Mouse (Mus musculus) limb, embryonic 13.5 days (tissue): ENCODE measurements at regions not wholly inside any gene's neighbourhood (a gene's known extent, or its start where the extent isn't known, plus 50 kb on each side); places are given as distances from the start of the nearest gene placed in this dataset.

ENCODE experiments used
- ATAC-seq: fragments of 200-750 bp; cut with Nextera tagmentation; 2 replicates; pipeline ENCODE4 v1.8.0; 2017; ENCODE audit warnings: low read depth, moderate number of reproducible peaks, moderate TSS enrichment; ENCODE audit not compliant: low FRiP score
- H3K27ac ChIP-seq: fragments of 300-500 bp; sonication (generic); 2 replicates; pipeline ENCODE4 v1.5.1; 2015; ENCODE audit warnings: inconsistent platforms, mild to moderate bottlenecking, moderate library complexity
- H3K27me3 ChIP-seq: fragments of 300-500 bp; sonication (generic); 2 replicates; pipeline ENCODE4 v1.6.1; 2015; ENCODE audit warnings: mild to moderate bottlenecking, inconsistent platforms
- H3K36me3 ChIP-seq: fragments of 300-500 bp; sonication (generic); 2 replicates; pipeline ENCODE4 v1.6.1; 2015; ENCODE audit warnings: inconsistent platforms, mild to moderate bottlenecking, moderate library complexity
- H3K4me1 ChIP-seq: fragments of 300-500 bp; sonication (generic); 2 replicates; pipeline ENCODE4 v1.6.1; 2015; ENCODE audit warnings: inconsistent platforms
- H3K4me2 ChIP-seq: fragments of 300-500 bp; sonication (generic); replicated peaks from 2 replicates; pipeline ENCODE4 v1.6.1; 2015; ENCODE audit warnings: inconsistent platforms, mild to moderate bottlenecking, moderate library complexity
- H3K4me3 ChIP-seq: fragments of 300-500 bp; sonication (generic); 2 replicates; pipeline ENCODE4 v1.5.1; 2015; ENCODE audit warnings: moderate library complexity, mild to moderate bottlenecking, inconsistent platforms
- H3K9ac ChIP-seq: fragments of 300-500 bp; sonication (generic); 2 replicates; pipeline ENCODE4 v1.6.1; 2015; ENCODE audit warnings: mild to moderate bottlenecking, inconsistent platforms
- H3K9me3 ChIP-seq: fragments of 300-500 bp; sonication (generic); 2 replicates; pipeline ENCODE4 v1.6.1; 2016; ENCODE audit warnings: inconsistent platforms
- WGBS: fragments of 180-500 bp; shearing (Covaris S2); methylation state at CpG from one replicate; pipeline ENCODE4 v1.1.7; 2015; 5-methylcytosine and 5-hydroxymethylcytosine counted together

DNA sequence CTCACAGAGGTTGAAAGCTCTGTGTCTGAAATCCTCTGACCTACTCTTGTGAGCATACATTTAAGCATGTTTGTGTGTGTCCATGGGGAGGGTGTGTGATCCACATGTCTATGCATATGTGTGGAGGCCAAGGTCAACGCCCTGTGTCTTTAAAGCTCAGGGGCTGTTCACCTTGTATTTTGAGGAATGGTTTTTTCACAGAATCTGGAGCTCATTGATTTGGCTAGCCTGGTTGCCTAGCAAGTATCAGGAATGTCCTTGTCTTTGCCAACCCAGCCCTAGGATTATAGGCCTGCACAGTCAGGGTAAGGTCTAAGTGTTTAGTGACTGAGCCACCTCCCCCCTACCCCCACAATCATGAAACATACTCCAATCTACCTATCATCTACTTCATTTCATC, 394.0 kb upstream of the Plxna2 start:
- WGBS, result 88% methylated on average over 1 of the region's 1 CpGs
- Histone ChIP-seq H3K4me1 (0 out of 2 replicates have a peak, but pooled peaks cover 9% of the 10 kb centered on the region), H3K9ac (no peak overlapping the region), H3K4me2 (no peak overlapping the region), H3K36me3 (no peaks in the 10 kb centered on the region), H3K27me3 (peaks cover 7% of the 10 kb centered on the region; the same call in 1 of the 2 replicates), H3K4me3 (no peak overlapping the region), H3K27ac (no peak overlapping the region), H3K9me3 (no peaks in the 10 kb centered on the region)
- ATAC-seq, result no peak

DNA sequence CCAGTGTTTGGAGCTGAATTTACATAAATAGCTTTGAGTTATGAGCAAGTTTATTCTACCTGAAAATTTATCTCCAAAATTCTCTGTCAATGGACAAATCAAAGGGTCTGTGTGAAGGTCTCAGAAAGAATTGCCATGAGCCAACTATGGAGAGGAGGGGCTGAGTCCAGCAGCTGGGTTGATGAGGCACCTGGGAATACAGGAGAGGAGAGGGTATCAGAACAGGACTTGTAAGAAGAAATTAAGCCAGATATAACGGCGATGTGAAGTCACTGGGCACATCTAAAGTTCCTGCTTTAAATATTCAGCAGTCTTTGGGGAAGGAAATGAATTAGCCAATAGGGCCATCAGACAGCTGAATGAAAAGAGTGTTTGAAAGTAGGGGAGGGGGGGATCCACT, 394.4 kb upstream of the Plxna2 start:
- Histone ChIP-seq H3K4me2 (no peak overlapping the region), H3K4me1 (0 out of 2 replicates have a peak, but pooled peaks cover 9% of the 10 kb centered on the region), H3K27ac (no peak overlapping the region), H3K9me3 (no peaks in the 10 kb centered on the region), H3K36me3 (no peaks in the 10 kb centered on the region), H3K9ac (no peak overlapping the region), H3K27me3 (peaks cover 7% of the 10 kb centered on the region; the same call in 1 of the 2 replicates), H3K4me3 (no peak overlapping the region)
- ATAC-seq, result no peak
- 59% methylated on average over 2 of the region's 2 CpGs for WGBS

DNA sequence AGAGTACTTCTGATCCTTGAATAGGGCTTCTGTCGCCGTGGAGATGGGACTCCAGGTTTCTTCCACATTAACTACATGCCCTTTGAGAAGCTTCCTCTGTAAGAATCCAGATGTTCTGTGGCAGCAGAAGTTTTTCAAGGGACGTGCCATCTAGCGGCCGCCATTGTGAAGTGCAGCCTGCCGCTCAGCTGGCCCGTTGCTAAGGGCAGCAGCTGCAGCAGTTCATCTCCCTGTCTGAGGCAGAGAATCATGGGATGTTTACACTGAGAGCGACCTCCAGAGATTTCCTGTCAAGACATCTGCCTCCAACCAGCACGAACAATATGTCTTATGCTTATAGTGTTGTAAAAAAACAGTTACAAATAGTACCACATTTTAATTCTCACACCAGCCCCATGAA, 395.0 kb upstream of the Plxna2 start:
- Histone ChIP-seq H3K4me1 (0 out of 2 replicates have a peak, but pooled peaks cover 9% of the 10 kb centered on the region), H3K36me3 (no peaks in the 10 kb centered on the region), H3K4me3 (no peak overlapping the region), H3K27me3 (peaks cover 7% of the 10 kb centered on the region; the same call in 1 of the 2 replicates), H3K9ac (no peak overlapping the region), H3K27ac (no peak overlapping the region), H3K9me3 (no peaks in the 10 kb centered on the region), H3K4me2 (no peak overlapping the region)
- ATAC-seq, result peak; percentile 77
- WGBS, result 0% methylated on average over 9 of the region's 9 CpGs

DNA sequence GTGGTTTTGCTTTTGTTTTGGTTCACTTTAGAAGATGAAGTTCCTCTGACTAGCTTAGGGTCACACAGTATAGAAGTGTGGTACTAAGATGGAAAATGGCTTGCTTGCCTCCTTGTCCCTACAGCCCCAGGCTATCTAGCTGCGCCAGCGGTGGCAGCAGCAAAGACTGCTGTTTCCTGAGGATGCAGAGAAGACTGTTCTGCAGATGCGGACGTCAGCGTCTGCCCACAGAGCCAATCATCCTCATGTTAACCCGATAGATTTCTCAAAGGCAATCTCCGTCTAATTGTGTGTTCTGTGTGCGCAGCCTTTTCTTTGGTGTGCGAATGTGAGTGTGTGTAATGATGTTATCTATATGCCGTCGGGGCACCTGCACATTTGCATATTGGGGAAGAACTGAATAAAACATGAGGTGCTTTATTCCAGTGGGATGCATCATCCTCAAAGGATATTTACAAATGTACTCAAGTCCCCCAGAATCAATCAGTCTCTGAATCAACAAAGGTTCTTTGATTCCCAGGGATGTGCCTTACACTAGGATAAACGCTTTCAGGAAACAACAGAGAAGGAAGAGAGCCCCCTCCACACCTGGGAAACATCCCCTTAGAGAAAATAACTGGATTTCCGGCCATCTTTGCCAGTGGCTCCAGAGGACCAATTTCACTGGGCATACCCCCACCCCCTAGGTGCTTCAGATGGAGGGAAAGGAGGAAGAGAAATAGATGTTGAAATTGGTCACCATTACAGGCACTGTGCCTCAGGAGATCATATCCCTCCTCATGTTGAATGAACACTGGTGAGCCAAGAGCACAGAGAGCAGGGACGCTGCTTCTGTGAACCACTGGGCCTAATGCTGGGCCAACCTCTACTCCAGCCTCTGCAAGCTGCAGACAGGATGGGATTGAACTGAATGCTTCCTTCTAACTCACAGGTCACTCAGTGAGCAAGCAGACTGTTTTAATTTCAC, 409.7 kb upstream of the Plxna2 start:
- Histone ChIP-seq H3K36me3 (no peaks in the 10 kb centered on the region), H3K27me3 (0 out of 2 replicates have a peak, but pooled peaks cover 3% of the 10 kb centered on the region), H3K27ac (no peak overlapping the region), H3K9me3 (no peaks in the 10 kb centered on the region), H3K4me2 (no peak overlapping the region), H3K9ac (no peak overlapping the region), H3K4me1 (no peaks in the 10 kb centered on the region), H3K4me3 (no peak overlapping the region)
- ATAC-seq, result no peak
- WGBS, result 58% methylated on average over 14 of the region's 14 CpGs

DNA sequence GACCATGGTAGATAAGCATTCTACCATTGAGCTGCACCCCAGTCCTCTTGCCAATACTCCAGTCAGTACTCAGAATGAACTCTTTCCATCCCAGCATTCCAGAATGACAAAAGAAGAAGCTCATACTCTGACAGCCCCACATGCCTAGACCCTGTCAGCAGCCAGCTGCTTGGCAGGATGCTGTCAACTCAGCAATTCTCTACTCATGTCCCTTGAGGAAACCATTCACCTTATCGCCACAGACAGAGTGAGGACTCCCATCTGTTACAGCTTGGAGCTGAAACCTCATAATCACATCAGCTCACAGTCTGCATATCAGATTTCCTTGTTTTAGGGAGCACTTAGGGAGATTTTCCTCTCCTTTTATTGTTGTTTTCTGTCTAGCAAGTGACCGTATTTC, 420.5 kb upstream of the Plxna2 start:
- Histone ChIP-seq H3K4me2 (no peak overlapping the region), H3K36me3 (no peaks in the 10 kb centered on the region), H3K9ac (no peak overlapping the region), H3K9me3 (no peaks in the 10 kb centered on the region), H3K4me1 (peaks cover 8% of the 10 kb centered on the region), H3K4me3 (no peak overlapping the region), H3K27me3 (no peaks in the 10 kb centered on the region), H3K27ac (no peak overlapping the region)
- WGBS, result 35% methylated on average over 2 of the region's 2 CpGs
- ATAC-seq, result no peak

DNA sequence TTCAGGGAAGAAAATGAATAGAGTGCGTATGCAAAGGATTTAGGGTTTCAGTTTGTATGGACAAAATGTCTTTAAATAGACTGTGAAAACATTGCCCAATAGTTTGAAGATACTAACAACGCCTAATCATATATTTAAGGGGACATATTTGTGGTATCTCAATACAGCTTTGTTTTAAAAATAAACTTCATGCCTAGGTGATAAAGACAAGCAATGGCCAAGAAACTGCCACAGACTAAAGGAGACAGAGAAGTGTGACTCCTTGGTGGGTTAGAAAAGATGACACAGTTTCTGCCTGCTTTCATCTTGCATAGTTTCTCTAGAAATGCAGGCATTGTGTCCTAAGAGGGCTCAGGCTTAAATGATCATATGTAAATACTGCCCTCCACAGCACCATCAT, 435.7 kb upstream of the Plxna2 start:
- WGBS, result 83% methylated on average over 2 of the region's 2 CpGs
- H3K9ac ChIP-seq, result no peak overlapping the region
- H3K27me3 ChIP-seq, result no peaks in the 10 kb centered on the region
- ATAC-seq, result no peak
- no peaks in the 10 kb centered on the region for H3K36me3 ChIP-seq
- no peak overlapping the region for H3K4me3 ChIP-seq
- no peaks in the 10 kb centered on the region for H3K9me3 ChIP-seq
- no peak overlapping the region for H3K4me2 ChIP-seq
- H3K27ac ChIP-seq, result no peak overlapping the region
- no peaks in the 10 kb centered on the region for H3K4me1 ChIP-seq

DNA sequence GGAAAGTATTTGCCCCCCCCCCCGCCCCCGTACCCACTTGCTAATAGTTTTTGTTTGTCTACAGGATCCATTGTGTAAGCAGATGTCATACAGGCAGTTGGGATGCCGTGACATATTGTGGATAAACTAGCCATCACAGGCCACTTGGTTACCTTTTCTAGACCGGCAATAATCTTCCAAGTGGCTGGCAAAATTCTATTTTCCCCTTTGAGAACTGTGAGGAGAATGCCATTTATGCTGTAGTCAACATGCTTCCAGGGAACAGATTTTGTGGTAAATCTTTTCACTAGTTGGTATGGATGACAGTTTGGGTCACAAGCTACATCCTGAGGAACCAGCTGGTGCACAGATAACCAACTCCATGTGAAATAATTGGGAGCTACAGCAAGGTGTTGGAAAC, 456.5 kb upstream of the Plxna2 start:
- ATAC-seq, result no peak
- no peaks in the 10 kb centered on the region for H3K4me1 ChIP-seq
- H3K9me3 ChIP-seq, result no peaks in the 10 kb centered on the region
- H3K27me3 ChIP-seq, result no peaks in the 10 kb centered on the region
- 77% methylated on average over 4 of the region's 4 CpGs for WGBS
- H3K9ac ChIP-seq, result no peak overlapping the region
- H3K4me2 ChIP-seq, result no peak overlapping the region
- H3K4me3 ChIP-seq, result no peak overlapping the region
- no peaks in the 10 kb centered on the region for H3K36me3 ChIP-seq
- H3K27ac ChIP-seq, result no peak overlapping the region

DNA sequence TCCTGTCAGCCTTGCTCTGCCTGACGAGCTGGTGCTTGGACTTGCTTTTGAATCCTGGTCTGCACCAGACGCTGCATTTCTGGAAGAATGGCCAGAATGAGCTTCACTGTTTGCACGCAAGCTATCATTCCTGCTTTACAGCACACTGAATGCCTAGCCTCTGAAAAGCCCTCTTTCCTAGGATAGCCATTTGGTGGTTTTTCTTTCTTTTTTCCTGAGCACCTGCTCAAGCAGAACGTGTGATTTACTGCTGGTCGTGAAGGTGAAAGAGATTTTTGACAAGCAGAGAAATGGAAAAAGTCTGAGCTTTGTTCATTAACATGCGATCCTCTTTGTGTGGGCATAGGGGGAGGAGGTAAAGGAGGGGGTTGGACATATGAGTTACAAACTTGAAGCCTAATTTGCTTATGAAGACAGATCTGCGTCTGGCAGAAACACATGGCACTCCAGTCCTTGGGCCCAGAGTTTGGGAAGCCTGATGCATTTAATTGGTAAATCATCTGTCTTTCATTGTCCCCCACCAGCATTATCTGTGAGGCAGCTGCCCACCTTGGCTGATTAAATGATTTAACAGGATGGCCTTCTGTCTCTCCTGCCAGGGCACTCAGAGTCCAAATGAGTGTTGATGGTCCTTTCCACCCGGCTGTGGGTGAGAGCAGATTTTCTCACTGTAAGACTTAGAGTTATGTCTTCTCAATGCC, 457.1 kb upstream of the Plxna2 start:
- Histone ChIP-seq H3K36me3 (no peaks in the 10 kb centered on the region), H3K4me2 (no peak overlapping the region), H3K9ac (no peak overlapping the region), H3K27me3 (no peaks in the 10 kb centered on the region), H3K9me3 (no peaks in the 10 kb centered on the region), H3K27ac (no peak overlapping the region), H3K4me3 (no peak overlapping the region), H3K4me1 (no peaks in the 10 kb centered on the region)
- 46% methylated on average over 8 of the region's 8 CpGs for WGBS
- no peak for ATAC-seq

DNA sequence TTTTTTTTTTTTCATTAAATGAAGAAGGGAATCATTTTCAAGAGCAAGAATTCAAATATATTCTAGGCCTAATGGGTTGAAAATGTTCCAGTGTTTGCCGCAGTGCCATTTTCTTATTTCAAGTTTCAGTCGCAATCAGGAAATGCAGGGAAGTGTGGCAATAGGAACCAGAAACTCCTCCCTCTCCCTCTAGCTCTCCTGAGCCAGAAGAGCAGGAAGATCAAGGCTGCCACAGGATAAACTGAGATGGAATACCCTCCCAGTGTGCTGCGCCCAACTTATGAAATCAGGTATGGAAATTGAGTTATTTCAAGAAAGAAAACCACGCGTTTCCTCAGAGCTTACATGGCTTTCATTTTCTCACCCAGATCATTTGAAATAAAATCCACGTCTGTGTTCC, 460.8 kb upstream of the Plxna2 start:
- no peak for ATAC-seq
- Histone ChIP-seq H3K4me3 (no peak overlapping the region), H3K4me2 (no peak overlapping the region), H3K36me3 (no peaks in the 10 kb centered on the region), H3K9ac (no peak overlapping the region), H3K27ac (no peak overlapping the region), H3K27me3 (no peaks in the 10 kb centered on the region), H3K4me1 (no peaks in the 10 kb centered on the region), H3K9me3 (no peaks in the 10 kb centered on the region)
- 82% methylated on average over 6 of the region's 6 CpGs for WGBS

DNA sequence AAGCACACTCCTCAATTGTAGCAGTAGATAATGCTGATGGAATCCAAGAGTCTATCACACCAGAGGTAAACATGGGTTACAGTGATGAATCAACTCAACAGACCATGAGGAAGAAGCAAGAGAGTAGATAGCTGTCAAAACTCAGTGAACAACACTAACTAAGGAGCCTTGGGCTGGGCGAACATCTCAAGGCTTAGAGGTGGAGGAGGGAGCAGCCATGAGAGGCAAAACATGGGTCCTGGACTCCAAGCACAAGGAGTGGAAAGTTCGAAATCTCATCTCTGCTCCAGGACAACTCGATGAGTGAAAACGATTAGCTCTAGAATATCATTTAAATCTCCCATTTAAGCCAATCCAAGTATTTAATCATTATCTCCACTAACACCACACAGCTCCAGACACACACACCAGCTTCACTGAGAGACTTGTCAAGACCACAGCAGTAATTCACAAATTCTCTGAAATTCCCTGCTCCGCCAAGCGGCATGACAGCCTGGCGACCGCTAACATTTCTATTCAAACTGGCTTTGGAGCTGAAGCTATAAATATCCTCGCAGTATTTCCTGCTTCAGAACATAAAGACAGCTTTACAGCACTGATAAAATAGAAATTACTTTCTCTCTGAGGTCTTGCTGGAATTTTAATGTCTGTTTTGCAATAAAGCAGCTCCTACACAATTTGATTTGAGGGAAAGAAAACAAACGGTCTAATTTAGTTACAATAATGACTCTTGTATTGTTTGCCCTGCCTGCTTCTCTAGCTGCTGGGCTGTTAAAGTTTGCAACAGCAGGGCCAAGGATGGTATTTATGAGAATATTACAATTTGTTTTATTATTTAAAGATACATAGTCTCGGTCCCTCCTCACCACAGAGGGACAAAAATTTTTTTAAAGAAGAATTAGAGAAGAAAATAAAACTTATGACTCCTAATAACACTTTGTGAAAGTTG, 469.3 kb upstream of the Plxna2 start:
- 38% methylated on average over 11 of the region's 11 CpGs for WGBS
- Histone ChIP-seq H3K4me2 (no peak overlapping the region), H3K9ac (no peak overlapping the region), H3K9me3 (no peaks in the 10 kb centered on the region), H3K36me3 (no peaks in the 10 kb centered on the region), H3K4me3 (no peak overlapping the region), H3K4me1 (peaks cover 12% of the 10 kb centered on the region; the same call in 1 of the 2 replicates), H3K27ac (no peak overlapping the region), H3K27me3 (peaks cover 9% of the 10 kb centered on the region; the same call in 1 of the 2 replicates)
- 0 out of 2 replicates have a peak, but pooled peaks have one; percentile 40 for ATAC-seq

DNA sequence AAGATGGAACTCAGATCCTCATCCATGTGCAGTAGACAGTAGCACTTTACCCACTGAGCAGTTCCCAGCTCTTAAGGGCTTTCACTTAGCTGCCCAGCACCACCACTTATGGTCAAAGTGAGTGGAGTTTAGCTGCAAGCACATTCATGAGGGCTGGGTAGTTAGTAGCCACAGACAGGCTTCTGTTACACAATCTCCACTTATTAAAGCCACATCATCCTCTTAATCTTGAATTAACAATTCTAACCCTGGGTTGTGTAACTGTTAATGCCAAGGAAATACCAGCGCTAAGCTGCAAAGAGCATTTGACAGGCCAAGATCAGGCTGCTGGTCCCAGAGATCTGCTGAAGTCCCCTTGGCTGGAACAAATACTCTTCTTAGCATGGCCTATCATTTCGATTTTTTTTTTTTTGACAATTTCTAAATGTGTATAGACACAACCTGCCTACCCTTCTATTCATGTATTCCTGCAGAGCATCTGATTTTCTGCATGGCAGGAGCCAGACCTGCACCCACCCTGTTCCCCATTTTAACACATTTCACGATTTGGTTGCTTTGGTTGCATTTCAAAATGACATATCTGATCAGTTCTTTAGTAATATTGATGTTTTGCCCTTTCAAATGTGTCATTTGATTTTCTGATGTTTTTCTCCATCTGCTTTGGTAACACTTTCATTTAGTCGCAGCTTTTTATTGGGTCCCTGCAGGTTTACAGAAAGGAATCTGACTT, 500.2 kb upstream of the Plxna2 start:
- Histone ChIP-seq H3K4me1 (no peaks in the 10 kb centered on the region), H3K4me2 (no peak overlapping the region), H3K9ac (no peak overlapping the region), H3K27ac (no peak overlapping the region), H3K4me3 (no peak overlapping the region), H3K36me3 (no peaks in the 10 kb centered on the region), H3K9me3 (no peaks in the 10 kb centered on the region), H3K27me3 (peaks cover 20% of the 10 kb centered on the region)
- no peak for ATAC-seq
- WGBS, result 70% methylated on average over 4 of the region's 4 CpGs
